Mouse (Mus musculus): ENCODE results near the gene Cdk5r1.
"Not testable (repeated sequence)": the region's sequence is repeated elsewhere in the genome, so short reads cannot be mapped to it uniquely, and the experiment has no call there.

The Cdk5r1 gene

DNA sequence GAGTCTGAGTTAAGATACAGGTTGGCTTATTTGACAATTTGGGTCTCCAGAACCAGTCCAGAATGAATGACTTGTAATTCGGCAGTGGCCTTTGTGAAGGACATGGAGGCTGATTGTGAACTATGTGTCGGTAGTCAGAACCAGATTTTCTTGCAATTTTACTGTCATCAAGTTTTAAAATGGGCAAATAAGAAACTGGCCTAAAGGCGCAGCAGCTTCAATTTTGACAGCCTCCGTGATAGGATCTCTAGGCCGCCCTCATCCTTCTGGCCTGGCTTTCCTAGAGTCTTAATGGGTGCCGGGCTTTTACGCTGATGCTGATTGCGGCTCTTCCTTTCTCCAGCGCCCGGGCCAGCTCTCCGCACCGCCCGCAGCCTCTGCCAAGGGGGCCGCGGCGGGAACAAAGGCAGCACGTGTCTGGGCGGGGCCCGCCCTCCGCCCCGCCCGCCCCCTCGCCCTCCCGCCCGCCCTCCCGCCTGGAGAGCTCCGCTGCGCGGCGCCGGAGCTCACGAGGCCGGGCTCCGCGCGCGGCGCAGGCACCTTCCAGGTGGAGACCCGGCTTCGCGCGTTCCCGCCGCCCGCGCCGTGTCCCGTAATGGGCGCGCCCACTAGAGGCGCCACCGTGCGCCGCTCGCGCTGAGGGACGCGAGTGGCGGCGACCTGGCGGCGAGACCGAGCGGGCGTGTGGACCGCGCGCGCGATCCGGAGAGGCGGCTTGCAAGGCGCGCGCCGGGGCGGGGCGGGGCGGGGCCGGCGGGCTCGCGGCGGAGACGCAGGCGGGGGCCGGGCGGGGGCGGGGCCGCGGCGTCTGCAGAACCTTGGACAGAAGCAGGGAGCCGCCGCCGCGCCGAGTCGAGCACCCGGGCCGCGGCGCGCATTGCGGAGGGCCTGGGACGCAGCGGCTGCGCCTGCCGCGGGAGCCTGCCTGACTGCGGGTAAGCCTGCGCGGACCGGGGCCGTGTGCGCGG lies at the start of gene Cdk5r1:
Gene Cdk5r1 (plus strand): TSS at position 802 of the 968 bp plus-strand sequence.
- DNase-seq (ENCODE audit: inconsistent age in 2 of 2, low spot score in 1 of 2), result peak; percentile 91 to 95

GRCm38 (mm10) chr11:80428381-80429008 lies 48.3 kb upstream of the Cdk5r1 start, which contains the start of gene Psmd11:
Gene Psmd11, plus strand, starts transcription at chr11:80428615.
- peak; percentile 97 to 98 for DNase-seq (ENCODE audit: inconsistent age in 2 of 2, low spot score in 1 of 2)

- peak in 1 of 2 experiments; percentile 89 for DNase-seq (ENCODE audit: inconsistent age in 2 of 2, low spot score in 1 of 2)
Measured at GRCm38 (mm10) chr11:80429009-80429475, 47.8 kb upstream of the Cdk5r1 start.

DNA sequence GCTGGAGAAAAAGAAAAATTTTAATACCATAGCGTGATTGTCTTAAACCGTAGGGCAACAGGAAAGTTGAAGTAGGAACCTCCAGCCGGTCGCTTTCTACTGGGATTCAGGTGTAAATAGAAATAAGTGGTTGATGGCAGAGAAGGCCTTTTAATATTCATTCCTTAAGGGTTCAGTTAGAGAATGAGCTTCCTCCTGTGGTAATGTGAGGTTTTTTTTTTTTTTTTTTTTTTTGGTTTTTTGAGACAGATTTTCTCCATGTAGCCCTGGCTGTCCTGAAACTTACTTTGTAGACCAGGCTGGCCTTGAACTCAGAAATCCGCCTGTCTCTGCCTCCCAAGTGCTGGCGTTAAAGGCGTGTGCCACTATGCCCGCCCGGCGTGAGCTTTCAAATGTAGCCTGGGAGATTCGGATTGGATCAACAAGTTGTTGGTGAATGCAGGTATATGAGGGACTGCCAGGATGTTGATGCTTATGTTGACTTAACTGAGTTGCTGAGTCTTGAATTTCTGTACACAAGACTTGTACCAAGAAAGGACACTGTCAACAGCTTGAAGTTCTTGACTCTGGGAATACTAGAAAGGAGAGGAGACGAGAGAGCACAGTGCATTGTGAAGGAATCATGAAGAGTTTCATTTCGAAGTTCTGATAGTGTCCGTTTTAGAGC lies 47.2 kb upstream of the Cdk5r1 start:
- DNase-seq (ENCODE audit: inconsistent age in 2 of 2, low spot score in 1 of 2), result peak; percentile 17 to 43

DNA sequence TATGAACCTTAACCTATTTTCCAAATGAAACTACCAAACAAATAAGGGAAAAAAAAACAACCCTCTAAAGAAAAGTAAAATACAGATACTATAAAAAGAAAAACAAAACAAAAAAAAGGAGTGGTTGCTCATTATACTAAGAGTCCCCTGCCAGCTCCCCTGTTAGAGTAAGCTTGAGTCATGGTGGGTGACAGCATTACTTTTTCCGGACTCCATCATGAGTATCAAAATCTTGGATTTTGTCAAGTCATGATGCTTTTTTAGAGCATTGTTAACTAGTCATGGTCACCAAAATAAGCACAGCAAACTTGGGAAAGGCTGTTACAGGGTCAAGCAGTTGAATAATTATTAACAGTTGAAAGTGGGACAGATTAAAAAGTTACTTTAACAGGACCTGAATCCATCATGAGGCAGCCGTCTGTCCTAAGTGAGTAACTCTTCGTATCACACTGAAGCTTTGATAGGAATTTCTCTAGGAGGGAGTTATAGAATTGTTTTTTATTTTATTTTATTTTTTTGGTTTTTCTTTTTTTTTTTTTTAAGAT lies 46.4 kb upstream of the Cdk5r1 start:
- DNase-seq (ENCODE audit: inconsistent age in 2 of 2, low spot score in 1 of 2), result no peak

DNA sequence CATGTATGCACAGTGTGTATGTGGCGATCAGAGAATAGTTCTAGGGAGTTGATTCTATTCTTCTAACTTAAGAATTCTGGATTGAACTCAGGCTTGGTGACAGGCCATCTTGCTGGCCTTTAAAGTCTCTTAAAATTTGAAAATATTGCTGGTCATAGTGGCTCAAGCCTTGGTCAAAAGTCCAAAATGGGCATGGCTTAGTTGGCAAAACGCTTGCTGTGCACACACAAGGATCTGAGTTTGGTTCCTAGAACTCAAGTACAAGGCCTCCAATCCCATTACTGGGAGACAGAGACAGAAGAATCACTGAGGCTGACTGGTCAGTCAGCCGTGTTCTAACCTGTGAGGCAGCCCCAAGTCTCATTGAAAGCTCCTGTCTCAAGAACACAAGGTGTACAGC lies 29.9 kb upstream of the Cdk5r1 start:
- DNase-seq (ENCODE audit: inconsistent age in 2 of 2, low spot score in 1 of 2), result no peak

DNA sequence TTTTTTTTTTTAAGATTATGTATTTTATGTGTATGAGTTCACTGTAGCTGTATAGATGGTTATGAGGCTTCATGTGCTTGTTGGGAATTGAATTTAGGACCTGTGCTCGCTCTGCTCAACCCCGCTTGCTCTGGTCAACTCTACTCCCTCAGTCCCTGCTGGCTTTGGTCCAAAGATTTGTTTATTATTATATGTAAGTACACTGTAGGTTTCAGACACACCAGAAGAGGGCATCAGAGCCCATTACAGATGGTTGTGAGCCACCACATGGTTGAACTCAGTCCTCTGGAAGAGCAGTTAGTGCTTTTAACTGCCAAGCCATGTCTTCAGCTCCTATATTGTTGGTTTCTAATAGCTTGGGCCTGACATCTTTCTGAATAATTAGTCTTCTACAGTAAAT lies 27.0 kb upstream of the Cdk5r1 start:
- DNase-seq (ENCODE audit: inconsistent age in 2 of 2, low spot score in 1 of 2), result no peak

DNA sequence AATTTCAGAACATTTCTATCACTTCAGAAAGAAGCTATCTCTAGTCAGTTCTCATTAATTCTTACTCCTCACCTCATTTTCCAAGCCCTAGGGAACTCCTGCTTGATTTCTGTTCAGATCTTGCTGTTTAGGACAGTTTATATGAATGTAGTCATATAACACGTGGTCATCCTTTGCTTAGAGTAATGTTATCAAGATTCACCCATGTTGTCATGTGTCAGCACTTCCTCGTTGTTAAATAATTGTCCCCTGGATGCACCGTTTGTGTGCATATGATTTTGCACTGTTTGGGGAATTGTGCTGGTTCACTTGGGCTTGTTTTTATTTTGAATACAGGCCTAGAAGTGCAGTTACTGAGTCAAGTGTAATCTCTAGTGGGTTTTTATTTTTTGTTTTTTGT lies 24.6 kb upstream of the Cdk5r1 start:
- DNase-seq (ENCODE audit: inconsistent age in 2 of 2, low spot score in 1 of 2), result no peak

DNA sequence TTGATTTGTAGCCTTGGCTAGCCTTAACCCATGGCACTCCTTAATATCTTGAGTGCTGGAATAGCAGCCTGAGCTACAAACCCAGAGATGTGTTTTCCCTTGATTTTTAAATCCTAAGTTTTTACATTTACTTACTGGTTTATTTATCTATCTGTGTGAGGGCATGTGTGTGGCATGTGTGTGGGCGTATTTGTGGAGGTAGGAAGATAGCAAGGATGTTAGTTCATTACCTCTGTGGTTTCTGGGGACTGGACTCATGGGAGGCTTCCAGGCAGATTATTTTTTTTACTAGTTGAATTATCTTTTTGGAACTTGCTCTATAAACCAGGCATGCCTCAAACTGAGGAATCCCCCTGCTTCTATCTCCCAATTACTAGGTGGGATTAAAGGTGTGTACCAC lies 23.6 kb upstream of the Cdk5r1 start:
- no peak for DNase-seq (ENCODE audit: inconsistent age in 2 of 2, low spot score in 1 of 2)

DNA sequence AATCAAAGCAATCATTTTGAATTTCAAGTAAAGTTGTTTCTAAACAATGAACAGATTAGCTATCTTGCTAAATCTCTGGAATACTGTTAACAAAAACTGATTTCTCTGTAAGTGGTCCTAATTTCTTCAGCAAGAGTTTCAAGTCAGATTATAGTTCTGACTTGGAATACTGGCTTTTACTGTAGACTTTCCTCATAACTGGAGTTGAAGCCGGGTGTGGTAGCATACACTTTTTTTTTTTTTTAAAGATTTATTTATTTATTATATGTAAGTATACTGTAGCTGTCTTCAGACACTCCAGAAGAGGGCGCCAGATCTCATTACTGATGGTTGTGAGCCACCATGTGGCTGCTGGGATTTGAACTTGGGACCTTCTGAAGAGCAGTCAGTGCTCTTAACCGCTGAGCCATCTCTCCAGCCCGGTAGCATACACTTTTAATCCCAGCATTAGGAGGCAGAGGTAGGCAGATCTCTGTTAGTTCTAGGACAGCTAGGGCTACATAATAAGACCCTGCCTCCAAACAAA lies 13.2 kb upstream of the Cdk5r1 start:
- DNase-seq (ENCODE audit: inconsistent age in 2 of 2, low spot score in 1 of 2), result not testable (repeated sequence)

DNA sequence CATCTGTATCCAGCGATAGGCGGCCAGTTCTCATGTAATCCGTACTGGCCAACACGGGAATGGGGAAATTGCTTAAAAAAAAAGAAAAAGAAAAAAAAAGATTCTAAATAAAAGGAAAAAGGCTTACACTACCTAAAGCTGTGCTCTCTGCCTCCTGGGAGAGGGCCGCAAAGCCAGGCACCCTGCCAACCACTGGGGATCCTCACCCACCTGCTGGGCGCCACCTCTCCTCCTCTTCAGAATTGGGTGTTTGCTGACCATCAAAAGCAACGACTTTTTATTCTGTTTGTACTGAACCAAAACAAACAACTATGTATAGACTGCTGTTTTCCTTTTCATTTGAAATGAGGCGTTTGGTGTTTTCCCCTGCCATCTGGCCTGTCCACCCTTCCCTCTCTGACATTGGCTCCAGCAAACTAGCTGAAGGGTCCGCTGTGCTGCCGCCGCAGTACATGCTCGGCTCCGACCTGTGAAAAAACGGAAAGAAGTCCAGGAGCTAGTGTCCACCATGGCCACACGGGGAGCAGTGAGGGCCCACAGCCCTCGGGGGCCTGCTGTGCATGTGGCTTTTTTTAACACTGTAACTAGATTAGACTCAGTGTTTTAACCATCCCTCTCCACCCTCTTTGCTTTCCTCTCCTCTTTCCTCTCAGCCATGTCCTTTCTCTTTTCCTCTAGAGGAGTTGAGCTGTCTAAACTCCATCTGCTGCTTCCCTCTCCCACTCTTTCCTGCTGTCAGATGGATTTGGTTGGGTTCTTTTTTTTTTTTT lies 4.8 kb upstream of the Cdk5r1 start:
- DNase-seq (ENCODE audit: inconsistent age in 2 of 2, low spot score in 1 of 2), result no peak

DNA sequence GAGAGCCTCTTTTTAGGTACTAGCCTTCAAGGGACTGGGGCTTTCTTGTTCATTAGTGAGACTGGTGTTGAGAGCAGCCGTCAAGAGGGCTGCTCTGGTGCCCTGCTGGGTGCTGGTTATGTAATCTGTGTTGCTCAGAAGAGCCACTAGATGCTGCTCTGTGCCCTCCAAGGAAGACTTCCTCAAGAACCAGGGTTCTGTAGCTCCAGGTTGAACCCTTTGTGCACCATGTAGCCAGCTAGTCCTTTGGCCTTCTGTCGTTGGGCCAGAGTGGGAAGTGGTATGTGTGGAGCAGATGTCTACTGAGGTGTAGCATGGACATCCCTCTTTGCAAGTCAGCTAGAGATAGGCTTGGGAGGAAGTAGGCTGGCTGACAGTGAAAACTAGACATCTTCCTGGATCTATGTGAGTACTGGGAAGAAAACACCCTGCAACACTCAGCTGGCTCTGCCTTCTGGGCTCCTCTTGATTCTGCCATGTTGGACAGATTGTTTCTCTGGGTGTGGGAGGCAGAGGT lies 2.6 kb upstream of the Cdk5r1 start:
- DNase-seq (ENCODE audit: inconsistent age in 2 of 2, low spot score in 1 of 2), result peak in 1 of 2 experiments; percentile 58

- DNase-seq (ENCODE audit: inconsistent age in 2 of 2, low spot score in 1 of 2), result peak in 1 of 2 experiments; percentile 43
Measured at GRCm38 (mm10) chr11:80474846-80475245, 2.0 kb upstream of the Cdk5r1 start.

DNA sequence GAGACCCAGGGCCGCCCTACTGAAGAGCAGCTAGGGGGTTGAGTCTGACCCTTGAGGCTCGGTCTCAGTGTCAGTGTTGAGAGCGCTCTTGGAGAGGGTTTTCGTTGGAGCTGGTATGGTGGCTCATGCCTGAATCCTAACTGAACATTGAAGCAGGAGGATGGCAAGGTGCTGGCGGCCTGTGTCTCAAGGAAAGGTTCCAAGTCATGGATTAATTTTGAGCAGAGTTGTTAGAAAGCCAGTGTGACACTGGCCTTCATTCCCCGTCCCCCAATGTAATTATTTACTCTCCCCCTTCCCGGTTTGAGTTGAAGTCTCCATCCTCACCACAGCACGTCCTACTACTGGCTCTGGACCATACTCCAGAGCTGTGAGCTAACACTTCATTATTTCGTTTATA lies 1.3 kb upstream of the Cdk5r1 start:
- no peak for DNase-seq (ENCODE audit: inconsistent age in 2 of 2, low spot score in 1 of 2)

DNA sequence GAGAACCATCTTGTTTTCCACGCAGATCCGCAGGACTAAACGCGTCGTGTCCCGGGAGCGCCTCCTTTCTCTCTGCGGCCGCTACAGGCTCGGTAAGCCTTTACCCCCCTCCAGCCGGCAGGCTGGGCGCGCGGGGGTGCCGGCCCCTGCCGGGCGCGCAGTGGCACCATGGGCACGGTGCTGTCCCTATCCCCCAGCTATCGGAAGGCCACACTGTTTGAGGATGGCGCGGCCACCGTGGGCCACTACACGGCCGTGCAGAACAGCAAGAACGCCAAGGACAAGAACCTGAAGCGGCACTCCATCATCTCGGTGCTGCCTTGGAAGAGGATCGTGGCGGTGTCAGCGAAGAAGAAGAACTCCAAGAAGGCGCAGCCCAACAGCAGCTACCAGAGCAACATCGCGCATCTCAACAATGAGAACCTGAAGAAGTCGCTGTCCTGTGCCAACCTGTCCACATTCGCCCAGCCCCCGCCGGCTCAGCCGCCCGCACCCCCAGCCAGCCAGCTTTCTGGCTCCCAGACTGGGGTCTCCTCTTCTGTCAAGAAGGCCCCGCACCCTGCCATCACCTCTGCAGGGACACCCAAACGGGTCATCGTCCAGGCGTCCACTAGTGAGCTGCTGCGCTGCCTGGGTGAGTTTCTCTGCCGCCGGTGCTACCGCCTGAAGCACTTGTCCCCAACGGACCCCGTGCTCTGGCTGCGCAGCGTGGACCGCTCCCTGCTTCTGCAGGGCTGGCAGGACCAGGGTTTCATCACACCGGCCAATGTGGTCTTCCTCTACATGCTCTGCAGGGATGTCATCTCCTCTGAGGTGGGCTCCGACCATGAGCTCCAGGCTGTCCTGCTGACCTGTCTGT lies 747 bp downstream of the Cdk5r1 start:
- peak; percentile 53 to 77 for DNase-seq (ENCODE audit: inconsistent age in 2 of 2, low spot score in 1 of 2)

DNA sequence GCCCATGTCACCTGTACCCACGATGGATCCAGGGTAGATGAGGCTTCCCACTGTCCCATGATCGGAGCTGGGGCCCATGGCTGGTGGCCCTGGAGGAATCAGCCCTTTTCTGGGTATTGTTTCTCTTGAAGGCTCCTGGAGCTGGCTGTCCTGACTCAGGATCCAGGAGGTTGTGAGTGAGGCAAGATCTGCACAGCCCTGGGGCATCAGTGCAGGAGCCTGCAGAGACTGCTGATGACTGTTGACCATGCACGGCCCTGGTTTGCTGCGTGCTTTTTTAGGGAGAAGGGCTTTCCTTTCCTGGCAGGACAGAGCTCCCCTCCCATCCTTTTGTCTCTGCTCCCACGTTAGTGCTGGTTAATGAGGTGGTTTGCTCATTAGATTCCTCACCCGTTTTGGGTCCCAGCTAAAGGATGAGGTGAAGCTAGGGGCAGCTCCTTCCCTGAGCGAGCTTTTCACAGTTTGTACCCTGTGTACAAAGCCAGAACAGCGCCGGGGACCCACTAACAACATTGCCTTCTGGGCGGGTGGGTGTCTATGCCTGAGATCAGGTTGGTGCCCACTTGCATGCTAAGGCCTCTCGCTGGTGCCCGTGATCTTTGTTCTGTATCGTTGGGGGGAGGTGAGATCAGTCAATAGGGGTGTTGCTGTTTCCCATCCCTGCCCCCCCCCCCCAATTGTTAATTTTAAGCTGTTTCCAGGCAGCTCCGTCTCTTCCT lies 2.0 kb downstream of the Cdk5r1 start:
- DNase-seq (ENCODE audit: inconsistent age in 2 of 2, low spot score in 1 of 2), result no peak

- DNase-seq (ENCODE audit: inconsistent age in 2 of 2, low spot score in 1 of 2), result no peak
Measured at GRCm38 (mm10) chr11:80479425-80479824, 2.6 kb downstream of the Cdk5r1 start.

All from adrenal gland, adult (tissue).